Mouse (Mus musculus) cerebellum, postnatal 4 days (tissue): Measurements from ENCODE around the gene Cacna1h.

Source experiments
- DNase-seq, 2 experiments: peaks; one replicate each; pipeline ENCODE4 v3.0.0; 2022; ENCODE audit warnings: low spot score in 2 of 2, mixed read lengths in 1 of 2

Gene Cacna1h

GRCm38 (mm10) chr17:25445841-25446240, 12.3 kb upstream of the Cacna1h start:
- DNase-seq, result no peak

GRCm38 (mm10) chr17:25445074-25445473, 11.5 kb upstream of the Cacna1h start:
- DNase-seq, result no peak

- DNase-seq, result no peak
Observed at GRCm38 (mm10) chr17:25442889-25443288, 9.3 kb upstream of the Cacna1h start.

GRCm38 (mm10) chr17:25441417-25441816, 7.8 kb upstream of the Cacna1h start:
- no peak for DNase-seq

GRCm38 (mm10) chr17:25433223-25433616, 363 bp downstream of the Cacna1h start:
- no peak for DNase-seq

- DNase-seq, result peak in 1 of 2 experiments; percentile 28
Observed at GRCm38 (mm10) chr17:25432433-25433181, 976 bp downstream of the Cacna1h start.

- DNase-seq, result no peak
Observed at GRCm38 (mm10) chr17:25430534-25430933, 3.0 kb downstream of the Cacna1h start.

- no peak for DNase-seq
Observed at GRCm38 (mm10) chr17:25429886-25430285, 3.7 kb downstream of the Cacna1h start.

GRCm38 (mm10) chr17:25429240-25429639, 4.3 kb downstream of the Cacna1h start:
- DNase-seq, result no peak

- DNase-seq, result peak in 1 of 2 experiments; percentile 46
Observed at GRCm38 (mm10) chr17:25427441-25427840, 6.1 kb downstream of the Cacna1h start.

- DNase-seq, result no peak
Observed at GRCm38 (mm10) chr17:25425996-25426395, 7.6 kb downstream of the Cacna1h start.

- DNase-seq, result no peak
Observed at GRCm38 (mm10) chr17:25424526-25425080, 9.0 kb downstream of the Cacna1h start.

GRCm38 (mm10) chr17:25420998-25421397, 12.6 kb downstream of the Cacna1h start:
- no peak for DNase-seq

- DNase-seq, result no peak
Observed at GRCm38 (mm10) chr17:25418926-25419325, 14.7 kb downstream of the Cacna1h start.

GRCm38 (mm10) chr17:25417990-25418389, 15.6 kb downstream of the Cacna1h start:
- no peak for DNase-seq

- DNase-seq, result peak in 1 of 2 experiments; percentile 33
Observed at GRCm38 (mm10) chr17:25416219-25416618, 17.4 kb downstream of the Cacna1h start.

GRCm38 (mm10) chr17:25415421-25415913, 18.1 kb downstream of the Cacna1h start:
- DNase-seq, result no peak

GRCm38 (mm10) chr17:25414917-25415316, 18.7 kb downstream of the Cacna1h start:
- DNase-seq, result no peak

GRCm38 (mm10) chr17:25414209-25414608, 19.4 kb downstream of the Cacna1h start:
- DNase-seq, result no peak

GRCm38 (mm10) chr17:25411251-25411650, 22.3 kb downstream of the Cacna1h start:
- DNase-seq, result no peak

GRCm38 (mm10) chr17:25410786-25411185, 22.8 kb downstream of the Cacna1h start:
- DNase-seq, result peak in 1 of 2 experiments; percentile 40

GRCm38 (mm10) chr17:25410180-25410579, 23.4 kb downstream of the Cacna1h start:
- no peak for DNase-seq

- DNase-seq, result no peak
Observed at GRCm38 (mm10) chr17:25409621-25410020, 24.0 kb downstream of the Cacna1h start.
